Mouse (Mus musculus) C2C12 (cell line): Measurements from ENCODE around the gene Ttc5.

ENCODE experiments used
- CEBPB ChIP-seq: IDR thresholded peaks from one replicate; pipeline ENCODE4 v1.6.1; 2011; ENCODE audit warnings: low read depth, mild to moderate bottlenecking, control low read depth, moderate library complexity
- CTCF ChIP-seq: IDR thresholded peaks from one replicate; pipeline ENCODE4 v1.5.1; 2011; ENCODE audit not compliant: control insufficient read depth, insufficient read depth, insufficient read length
- FOSL1 ChIP-seq: IDR thresholded peaks from one replicate; pipeline ENCODE4 v1.8.0; 2011; ENCODE audit warnings: mild to moderate bottlenecking, low read length; ENCODE audit not compliant: poor library complexity, insufficient read depth, severe bottlenecking
- MAX ChIP-seq: IDR thresholded peaks from one replicate; pipeline ENCODE4 v1.6.1; 2011; ENCODE audit warnings: mild to moderate bottlenecking, control low read depth
- MYOD1 ChIP-seq: IDR thresholded peaks from one replicate; pipeline ENCODE4 v1.6.1; 2011; ENCODE audit warnings: low read depth; ENCODE audit not compliant: control insufficient read depth, insufficient read length
- MYOG ChIP-seq: IDR thresholded peaks from one replicate; pipeline ENCODE4 v1.6.1; 2011; ENCODE audit not compliant: control insufficient read depth, insufficient read length; ENCODE audit errors: extremely low read depth
- USF1 ChIP-seq: IDR thresholded peaks from one replicate; pipeline ENCODE4 v1.6.1; 2011; ENCODE audit warnings: low read depth, mild to moderate bottlenecking, control low read depth, moderate library complexity

DNA sequence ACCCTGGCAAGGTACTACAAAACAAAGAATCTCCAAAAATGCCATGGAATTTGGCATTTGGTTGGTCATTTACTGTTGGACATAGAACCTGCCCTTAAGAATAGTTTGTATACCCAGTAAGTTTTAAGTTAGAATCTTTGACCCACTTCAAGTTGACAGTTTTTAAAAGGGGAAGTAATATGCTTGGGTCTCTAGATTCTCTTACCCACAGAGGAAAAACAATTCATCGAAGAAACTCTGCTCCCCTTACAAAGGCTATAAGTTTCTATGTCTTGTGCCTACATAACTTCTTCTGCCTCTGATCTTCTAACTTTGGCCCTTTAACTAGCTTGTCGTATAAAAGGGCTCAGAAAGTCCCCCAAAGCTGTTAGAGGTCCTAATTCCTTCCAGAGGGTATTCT is 45.0 kb downstream of the Ttc5 start:
- TF ChIP-seq CTCF (no peak), USF1 (no peak), MAX (no peak), MYOG (no peak), CEBPB (no peak), FOSL1 (no peak), MYOD1 (no peak)
